Mouse (Mus musculus) adrenal gland (tissue): ENCODE data around the gene Irf2bpl.

Experiments
- intact Hi-C: fragments of 180-260 bp; cut with DNase I; formaldehyde crosslinking; loops from one replicate; pipeline ENCODE4 v1.15.1; 2025

Gene Irf2bpl

DNA sequence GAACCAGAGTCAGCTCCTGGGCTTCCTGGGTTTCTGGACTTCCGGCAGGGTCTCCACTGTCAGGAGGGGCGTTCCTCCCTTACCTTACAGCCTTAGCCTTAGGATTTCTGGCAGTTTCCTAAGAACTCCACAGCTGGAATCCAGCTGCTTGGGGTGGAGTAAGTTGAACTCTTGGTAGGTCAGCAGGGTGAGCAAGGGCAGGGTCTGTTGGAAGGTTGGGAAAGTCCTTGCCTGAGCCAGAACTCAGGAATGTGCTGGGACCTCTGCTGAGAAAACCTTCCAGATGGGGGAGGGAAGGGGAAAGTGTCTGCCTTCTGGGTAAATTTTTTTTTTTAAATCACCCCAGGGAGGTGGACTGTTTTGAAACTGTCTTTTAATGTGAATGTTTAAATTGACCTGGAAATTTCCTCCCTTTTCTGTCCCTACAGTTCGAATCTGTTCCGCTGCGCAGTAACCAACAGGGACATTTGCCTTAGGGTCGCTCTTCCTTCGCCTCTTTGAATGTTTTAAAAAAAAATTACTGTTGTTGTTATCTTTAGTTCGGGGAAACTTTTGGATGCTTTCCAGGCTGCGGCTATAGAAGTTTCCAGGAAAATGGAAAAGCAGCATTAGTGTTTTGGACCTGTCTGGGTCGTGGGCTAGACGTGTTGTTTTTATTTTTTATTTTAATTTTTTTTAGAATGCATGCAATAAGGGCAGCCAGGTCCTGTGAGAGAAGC lies 15.0 kb upstream of the Irf2bpl start:
- intact Hi-C loops = no loop called here

DNA sequence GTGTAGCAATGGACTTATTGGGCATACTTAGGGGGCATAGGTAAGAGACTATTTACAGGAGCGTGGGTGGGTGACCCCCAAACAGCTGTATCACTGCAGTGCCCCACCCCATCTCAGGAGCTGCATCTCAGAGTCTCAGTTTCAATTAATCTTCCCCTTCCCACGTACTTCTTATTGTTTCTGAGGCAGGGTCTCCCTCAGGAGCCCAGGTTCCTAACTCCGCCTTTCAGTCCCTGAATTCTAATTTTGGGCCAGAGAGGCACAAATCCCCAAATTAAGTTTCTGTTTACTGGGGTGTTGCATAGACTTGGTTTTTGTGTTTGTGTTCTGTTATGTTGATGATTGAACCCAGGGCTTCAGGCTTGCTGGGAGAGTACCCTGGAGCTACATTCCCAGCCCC lies 13.8 kb upstream of the Irf2bpl start:
- intact Hi-C loops = no loop called here

GRCm38 (mm10) chr12:86897769-86898273 lies 13.2 kb upstream of the Irf2bpl start:
- intact Hi-C loops = no loop called here

DNA sequence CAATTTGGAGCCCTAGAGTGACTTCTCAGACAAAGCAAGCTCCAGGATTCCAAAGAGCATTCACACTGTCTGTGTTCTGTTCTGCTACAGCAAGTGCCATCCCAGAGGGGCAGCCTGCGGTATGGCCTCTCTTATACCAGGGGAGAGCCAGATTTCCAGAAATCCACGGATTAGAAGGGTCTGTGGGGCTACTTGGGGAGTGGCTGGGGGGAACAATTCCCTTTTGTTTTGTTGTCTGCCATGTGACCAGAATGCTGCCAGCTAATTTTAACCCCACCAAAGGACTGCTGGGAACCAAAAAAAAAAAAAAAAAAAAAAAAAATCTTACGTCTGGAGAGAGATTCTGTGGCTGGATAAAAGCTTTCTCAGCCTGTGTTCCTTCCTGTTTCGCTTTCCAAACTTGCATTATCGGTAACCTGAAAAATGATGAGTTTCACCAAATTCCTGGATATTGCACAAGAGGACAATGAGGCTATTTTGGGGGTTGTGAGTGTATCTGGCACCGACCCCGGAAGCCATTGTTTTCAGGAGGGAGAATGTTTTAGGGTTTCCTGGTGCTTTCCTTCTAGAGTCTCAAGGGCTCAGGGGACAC lies 12.4 kb upstream of the Irf2bpl start:
- intact Hi-C loops = no loop called here

- intact Hi-C loops = no loop called here
These were observed 11.9 kb upstream of the Irf2bpl start for GRCm38 (mm10) chr12:86896441-86896890.

- intact Hi-C loops = loop anchor here (2.0 kb wide), 1 partner anchor 71 kb away; no protein-coding TSS in a partner anchor
These were observed 11.3 kb upstream of the Irf2bpl start for GRCm38 (mm10) chr12:86895703-86896409.

- intact Hi-C loops = loop anchor here (2.0 kb wide), 1 partner anchor 70 kb away; no protein-coding TSS in a partner anchor
These were observed 10.3 kb upstream of the Irf2bpl start for GRCm38 (mm10) chr12:86894841-86895428.

GRCm38 (mm10) chr12:86894184-86894839 lies 9.7 kb upstream of the Irf2bpl start:
- intact Hi-C loops = loop anchor here (2.0 kb wide), 1 partner anchor 70 kb away; no protein-coding TSS in a partner anchor

- intact Hi-C loops = loop anchor here (2.0 kb wide), 1 partner anchor 69 kb away; no protein-coding TSS in a partner anchor
These were observed 9.0 kb upstream of the Irf2bpl start for GRCm38 (mm10) chr12:86893326-86894183.

- intact Hi-C loops = no loop called here
These were observed 8.2 kb upstream of the Irf2bpl start for GRCm38 (mm10) chr12:86892711-86893311.

- intact Hi-C loops = no loop called here
These were observed 7.4 kb upstream of the Irf2bpl start for GRCm38 (mm10) chr12:86891786-86892702.

- intact Hi-C loops = no loop called here
These were observed 6.8 kb upstream of the Irf2bpl start for GRCm38 (mm10) chr12:86891454-86891785.

DNA sequence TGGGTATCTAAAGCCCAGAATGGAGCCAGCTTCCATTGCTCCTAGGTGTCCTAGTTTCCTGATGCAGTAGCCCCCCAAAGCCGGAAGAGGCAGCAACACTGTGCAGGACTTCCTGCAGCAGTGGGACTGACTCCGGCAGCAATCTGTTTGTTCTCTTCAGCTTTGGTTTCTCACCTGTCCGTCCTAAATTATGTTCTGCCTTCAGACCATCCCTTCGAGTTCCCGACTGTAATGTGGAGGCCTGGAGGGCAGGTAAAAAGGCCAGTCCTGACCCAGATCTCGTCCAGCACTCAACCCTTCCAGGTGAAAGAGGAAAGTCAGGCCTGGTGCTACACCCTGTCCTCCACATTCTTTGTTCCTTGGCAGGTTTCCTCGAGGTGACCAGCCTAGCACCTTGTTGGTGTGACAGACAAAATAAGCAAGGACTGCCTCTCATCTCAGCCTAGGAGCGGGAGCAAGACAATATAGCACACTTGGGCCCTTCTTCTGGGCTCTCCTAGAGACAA lies 6.3 kb upstream of the Irf2bpl start:
- intact Hi-C loops = no loop called here

GRCm38 (mm10) chr12:86890091-86890720 lies 5.6 kb upstream of the Irf2bpl start:
- intact Hi-C loops = no loop called here

GRCm38 (mm10) chr12:86889103-86889644 lies 4.6 kb upstream of the Irf2bpl start:
- intact Hi-C loops = no loop called here

DNA sequence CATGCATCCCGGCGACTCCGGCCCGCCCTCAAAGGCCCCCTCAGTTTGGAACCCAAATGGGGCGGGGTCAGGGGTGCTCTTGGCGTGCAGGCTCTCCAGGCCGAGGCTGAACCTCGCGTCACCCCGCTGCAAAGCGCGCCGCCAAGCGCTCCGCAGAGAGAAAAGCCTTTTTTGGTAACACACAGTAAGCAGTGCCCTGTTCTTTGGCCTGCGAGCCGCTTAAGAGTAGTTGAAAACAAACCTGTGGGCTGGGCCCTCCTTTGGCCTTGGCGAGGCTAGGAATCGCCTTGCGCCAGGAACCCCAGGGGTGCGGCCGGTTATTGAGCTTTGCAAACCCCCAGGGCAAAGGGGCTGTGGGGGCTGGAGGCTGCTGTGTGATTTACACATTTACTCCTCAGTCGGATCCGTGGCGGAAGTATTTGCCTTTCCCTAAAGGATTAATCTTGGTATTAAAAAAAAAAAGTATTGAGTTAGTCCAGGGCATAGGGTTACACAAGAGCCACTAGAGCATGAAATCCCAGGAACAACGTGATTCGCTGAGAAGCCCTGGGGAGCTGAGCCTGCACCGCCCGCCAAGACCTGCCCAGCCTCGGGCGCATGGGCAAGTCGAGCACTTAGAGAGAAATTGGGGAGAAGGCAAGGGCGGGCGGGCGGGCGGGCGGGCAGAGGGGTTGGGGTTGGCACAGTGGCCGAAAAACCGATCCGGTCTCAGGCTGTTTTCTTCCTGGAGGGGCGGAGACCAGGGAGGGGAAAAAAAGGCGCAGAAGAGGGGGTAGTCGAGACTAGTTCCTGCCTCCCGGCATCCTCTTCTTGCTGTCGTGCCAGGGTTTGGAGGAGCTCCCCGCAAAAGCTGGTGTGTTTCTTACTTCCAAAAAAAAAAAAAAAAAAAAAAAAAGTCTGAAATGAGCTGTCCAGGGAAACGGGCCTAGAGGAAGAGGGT lies 3.8 kb upstream of the Irf2bpl start:
- intact Hi-C loops = no loop called here
